Mouse (Mus musculus): Measurements from ENCODE around the gene Dnmbp. TPM values are rescaled to one million over a fixed set of nuclear protein-coding genes. Genes with fewer than 3 reads are reported as not detected.
"Not testable (repeated sequence)": the region's sequence is repeated elsewhere in the genome, so short reads cannot be mapped to it uniquely, and the experiment has no call there.

Gene Dnmbp
- total RNA-seq, 2 experiments from 2014 or later, result 8.2 to 9.8 TPM

DNA sequence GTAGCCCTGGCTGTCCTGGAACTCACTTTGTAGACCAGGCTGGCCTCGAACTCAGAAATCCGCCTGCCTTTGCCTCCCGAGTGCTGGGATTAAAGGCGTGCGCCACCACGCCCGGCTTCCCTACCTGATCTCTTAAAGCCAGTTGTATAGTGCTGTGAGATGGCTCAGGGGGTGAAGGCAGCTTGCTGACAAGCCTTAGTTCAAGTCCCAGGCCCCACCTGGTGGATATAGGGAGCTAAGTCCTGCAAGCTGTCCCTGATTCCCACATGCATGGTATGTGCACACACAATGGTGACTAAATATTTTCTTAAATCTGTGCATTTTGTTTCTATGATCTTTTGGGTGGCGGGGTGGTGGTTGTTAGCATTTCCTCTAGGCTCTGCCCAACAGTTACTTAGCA is 12.9 kb upstream of the Dnmbp start:
- intact Hi-C loops (cut with DNase I); DNase-seq (ENCODE audit: low spot score): not testable (repeated sequence)

DNA sequence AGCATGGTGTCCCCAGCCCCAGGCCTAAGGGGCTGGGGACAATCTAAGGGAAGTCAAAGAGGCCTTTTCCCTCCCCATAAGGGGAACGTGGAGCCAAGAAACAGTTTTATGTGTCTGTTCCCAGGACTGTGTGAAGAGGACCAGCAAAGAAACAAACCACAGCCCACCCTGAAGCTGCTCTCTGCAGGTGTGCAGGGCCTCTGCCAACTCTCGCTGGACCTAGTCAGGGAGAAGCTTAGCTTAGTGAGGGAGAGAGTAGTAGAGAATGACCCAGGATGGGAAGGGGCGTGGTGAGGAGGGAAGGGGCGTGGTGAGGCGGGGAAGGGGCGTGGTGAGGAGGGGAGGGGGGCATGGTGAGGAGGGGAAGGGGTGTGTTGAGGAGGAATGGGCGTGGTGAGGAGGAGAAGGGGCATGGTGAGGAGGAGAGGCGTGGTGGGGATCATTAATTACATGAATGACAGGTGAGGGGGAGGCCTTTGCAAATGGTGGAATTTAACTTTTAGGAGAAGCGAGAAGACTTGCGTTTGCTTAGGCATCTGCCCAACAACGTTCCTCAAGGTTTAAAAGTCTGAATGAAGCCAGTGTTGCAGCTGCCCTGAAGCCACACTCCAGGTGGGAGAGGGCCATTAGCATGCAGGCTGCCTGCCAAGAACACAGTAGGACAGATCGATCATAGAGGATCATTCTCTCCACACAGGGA is 9.3 kb upstream of the Dnmbp start:
- intact Hi-C loops (cut with DNase I), result no loop called here
- DNase-seq (ENCODE audit: low spot score), result no peak

GRCm38 (mm10) chr19:43944566-43944965 is 4.6 kb upstream of the Dnmbp start:
- DNase-seq (ENCODE audit: low spot score), result no peak
- intact Hi-C loops (cut with DNase I), result loop anchor here (5.0 kb wide), 3 partner anchors 37 to 112 kb away; no protein-coding TSS in a partner anchor

- intact Hi-C loops (cut with DNase I), result loop anchor here (5.0 kb wide), 3 partner anchors 36 to 111 kb away; no protein-coding TSS in a partner anchor
- DNase-seq (ENCODE audit: low spot score), result no peak
Observed at GRCm38 (mm10) chr19:43943076-43943475, 3.1 kb upstream of the Dnmbp start.

GRCm38 (mm10) chr19:43939171-43939768 is 721 bp downstream of the Dnmbp start:
- no peak for DNase-seq (ENCODE audit: low spot score)
- intact Hi-C loops (cut with DNase I), result no loop called here

DNA sequence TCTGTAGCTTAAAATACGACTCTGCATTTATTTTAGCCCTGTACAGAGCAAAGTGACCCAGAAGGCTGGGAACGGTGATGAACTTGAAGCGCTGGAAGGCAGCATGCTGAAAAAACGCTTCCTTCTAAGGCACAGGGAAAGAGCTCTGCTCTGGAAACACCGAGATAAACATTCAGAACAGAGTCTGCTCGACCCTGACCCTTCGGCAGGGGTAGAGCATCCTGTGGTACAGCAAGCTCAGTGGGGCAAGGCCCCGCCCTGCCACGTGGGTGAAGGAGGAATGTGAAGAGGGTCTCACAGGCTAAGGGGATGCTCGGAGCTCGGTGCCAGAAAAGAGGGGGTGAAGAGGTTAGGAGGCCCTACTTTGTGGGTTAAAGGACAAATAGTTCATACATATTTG is 1.6 kb downstream of the Dnmbp start:
- DNase-seq (ENCODE audit: low spot score), result no peak
- intact Hi-C loops (cut with DNase I), result no loop called here

DNA sequence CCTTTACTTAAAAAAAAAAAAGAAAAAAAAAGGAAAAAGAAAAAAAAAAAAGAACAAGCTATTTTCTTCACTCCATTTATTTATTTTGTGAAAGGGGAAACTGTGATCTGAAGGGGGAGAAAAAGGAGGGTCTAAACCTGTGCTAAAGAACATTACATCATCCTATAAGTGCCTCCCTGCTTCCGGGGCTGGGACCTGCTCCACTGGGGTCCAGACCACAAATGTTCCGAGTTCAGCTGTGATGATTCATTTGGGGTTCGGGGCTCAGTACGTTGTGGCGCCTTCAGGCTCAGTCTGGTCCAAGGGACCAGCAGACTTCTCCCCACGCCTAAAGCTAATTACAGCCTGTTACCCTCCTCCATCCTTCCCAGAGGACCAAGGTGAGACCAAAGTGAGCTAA is 9.1 kb downstream of the Dnmbp start:
- DNase-seq (ENCODE audit: low spot score), result no peak
- intact Hi-C loops (cut with DNase I), result no loop called here

DNA sequence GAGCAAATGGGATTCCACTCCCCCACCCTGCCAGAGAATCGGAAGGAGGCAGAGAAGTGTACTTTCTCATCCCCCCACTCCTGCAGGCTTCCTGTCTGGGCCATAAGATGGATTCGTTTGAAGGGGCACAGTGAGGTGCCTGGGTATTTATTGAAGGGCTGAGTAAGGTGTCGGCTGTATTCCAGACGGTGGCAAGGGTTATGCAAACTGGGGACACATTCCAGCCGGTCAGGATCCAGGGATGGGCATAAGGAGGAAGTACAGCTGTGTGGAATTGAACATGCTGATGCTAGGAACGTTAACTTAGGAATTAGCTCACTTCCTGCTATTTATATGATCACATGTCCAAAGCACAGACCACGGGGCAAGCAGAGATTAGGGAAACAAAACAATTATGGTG is 9.6 kb downstream of the Dnmbp start:
- DNase-seq (ENCODE audit: low spot score), result no peak
- intact Hi-C loops (cut with DNase I), result no loop called here

GRCm38 (mm10) chr19:43929869-43930268 is 10.1 kb downstream of the Dnmbp start:
- no peak for DNase-seq (ENCODE audit: low spot score)
- intact Hi-C loops (cut with DNase I), result no loop called here

GRCm38 (mm10) chr19:43927967-43928366 is 12.0 kb downstream of the Dnmbp start:
- intact Hi-C loops (cut with DNase I), result no loop called here
- DNase-seq (ENCODE audit: low spot score), result no peak

DNA sequence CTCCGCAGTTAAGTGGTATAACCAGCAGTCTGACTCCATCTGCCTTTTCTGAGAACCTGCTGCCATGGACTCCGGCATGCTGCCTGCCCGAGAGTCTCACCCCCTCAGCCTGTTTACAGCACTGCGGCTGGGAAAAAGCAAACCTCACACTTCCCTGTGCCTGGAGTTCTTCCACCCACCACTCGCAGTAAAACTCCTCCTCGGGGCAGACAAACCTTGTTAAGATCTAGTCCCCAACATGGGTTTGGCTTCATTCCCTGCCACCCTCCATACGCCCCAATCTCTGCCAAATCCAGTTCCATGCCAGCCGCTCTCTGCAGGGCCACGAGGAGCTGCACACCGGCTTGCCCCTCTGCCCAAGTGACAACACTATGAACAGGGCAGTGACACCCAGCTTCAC is 12.9 kb downstream of the Dnmbp start:
- intact Hi-C loops (cut with DNase I), result no loop called here
- no peak for DNase-seq (ENCODE audit: low spot score)

GRCm38 (mm10) chr19:43926141-43926987 is 13.6 kb downstream of the Dnmbp start:
- intact Hi-C loops (cut with DNase I), result no loop called here
- no peak for DNase-seq (ENCODE audit: low spot score)

GRCm38 (mm10) chr19:43924361-43924760 is 15.6 kb downstream of the Dnmbp start:
- no peak for DNase-seq (ENCODE audit: low spot score)
- intact Hi-C loops (cut with DNase I), result no loop called here

GRCm38 (mm10) chr19:43922963-43923362 is 17.0 kb downstream of the Dnmbp start:
- DNase-seq (ENCODE audit: low spot score), result no peak
- intact Hi-C loops (cut with DNase I), result no loop called here

- no peak for DNase-seq (ENCODE audit: low spot score)
- intact Hi-C loops (cut with DNase I), result loop anchor here (1.0 kb wide), 1 partner anchor 19 kb away; the partner anchor contains the start of gene Dnmbp
Observed at GRCm38 (mm10) chr19:43921410-43921809, 18.6 kb downstream of the Dnmbp start.

DNA sequence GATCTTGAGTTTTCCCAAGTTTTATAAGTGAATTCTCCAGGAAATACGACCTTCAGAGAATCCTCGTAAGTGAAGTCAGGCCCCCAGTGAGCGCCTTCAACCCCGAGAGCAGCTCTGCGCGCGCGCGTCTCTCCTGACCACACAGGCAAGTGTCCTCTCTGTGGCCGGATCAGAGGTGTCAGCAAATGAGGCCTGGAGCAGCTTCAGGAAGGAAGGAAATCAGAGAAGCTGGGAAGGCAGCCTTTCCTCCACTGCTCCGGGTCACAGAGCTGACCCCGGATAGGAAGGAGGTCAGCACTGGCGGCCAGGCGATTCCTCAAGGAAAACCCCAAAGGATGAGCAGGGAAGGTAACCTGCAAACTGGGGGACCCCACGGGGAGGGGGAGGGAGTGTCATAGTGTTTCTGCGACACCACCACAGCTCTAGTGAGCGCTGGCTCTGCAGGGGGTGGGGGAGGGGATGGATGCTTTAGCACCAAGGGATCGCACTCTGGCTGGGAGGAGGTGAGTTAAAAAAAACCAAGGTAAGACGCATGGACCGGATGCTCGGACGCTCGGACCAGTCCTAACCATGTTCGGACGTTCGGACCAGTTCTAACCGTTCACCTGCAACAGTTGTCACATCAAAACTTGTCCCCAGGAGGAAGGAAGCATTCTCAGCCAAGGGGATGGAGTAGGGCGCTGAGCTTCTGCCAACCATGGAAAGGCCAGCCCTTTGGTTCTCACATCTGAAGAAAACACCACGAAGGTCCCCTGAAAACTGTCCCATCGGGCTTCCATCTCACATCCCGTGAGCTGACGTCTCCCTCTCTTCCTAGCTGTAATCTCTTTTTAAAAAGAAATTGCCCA is 19.3 kb downstream of the Dnmbp start:
- intact Hi-C loops (cut with DNase I), result loop anchor here (1.0 kb wide), 1 partner anchor 20 kb away; the partner anchor contains the start of gene Dnmbp
- DNase-seq (ENCODE audit: low spot score), result no peak

DNA sequence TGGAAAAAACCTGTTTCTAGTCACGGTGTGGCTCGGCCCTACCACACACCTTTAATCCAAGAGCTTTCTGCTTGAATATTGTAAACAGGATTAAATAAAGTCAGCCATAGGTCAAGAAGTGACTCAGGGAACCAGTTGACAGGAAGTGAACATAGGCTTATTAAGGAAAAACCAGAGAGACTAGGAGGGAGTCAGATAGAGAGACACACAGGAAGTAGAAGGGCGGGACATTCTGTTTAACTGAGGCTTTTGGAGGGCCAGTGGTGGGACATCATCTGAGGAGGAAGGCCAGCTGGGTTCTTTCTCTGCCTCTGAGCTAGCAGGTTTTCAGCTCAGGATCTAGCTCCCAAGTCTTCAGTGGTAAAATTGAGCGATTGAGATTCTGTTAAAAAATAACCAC is 20.1 kb downstream of the Dnmbp start:
- intact Hi-C loops (cut with DNase I), result no loop called here

DNA sequence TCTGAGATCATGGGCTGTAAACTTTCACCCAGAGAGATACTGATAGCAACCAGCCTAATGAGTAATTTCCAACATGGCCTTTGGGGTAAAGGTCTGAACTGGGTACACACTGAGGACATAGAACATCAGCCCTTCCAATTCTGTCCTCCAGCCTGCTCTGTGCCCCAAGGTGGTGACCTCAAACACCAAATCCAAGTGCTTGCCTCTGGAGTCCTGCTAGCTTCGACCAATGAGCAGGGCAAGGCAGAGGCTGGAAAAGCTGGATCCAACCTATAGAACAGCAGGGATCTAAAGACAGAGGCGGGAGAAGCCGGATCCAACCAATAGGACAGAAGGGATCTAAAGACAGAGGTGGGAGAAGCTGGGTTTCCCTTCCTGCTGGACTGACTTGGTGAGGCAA is 21.2 kb downstream of the Dnmbp start:
- intact Hi-C loops (cut with DNase I), result no loop called here
- no peak for DNase-seq (ENCODE audit: low spot score)

More for the DNA sequence above, 20.1 kb downstream of the Dnmbp start:
- DNase-seq (ENCODE audit: low spot score), result no peak

GRCm38 (mm10) chr19:43917763-43918162 is 22.2 kb downstream of the Dnmbp start:
- intact Hi-C loops (cut with DNase I), result no loop called here
- no peak for DNase-seq (ENCODE audit: low spot score)

GRCm38 (mm10) chr19:43917406-43917691 is 22.6 kb downstream of the Dnmbp start:
- DNase-seq (ENCODE audit: low spot score), result no peak
- intact Hi-C loops (cut with DNase I), result no loop called here
